Mouse (Mus musculus) erythroblast, embryonic 14.5 days (primary cell): ENCODE measurements around the gene Crp.

Experiments used
- GATA1 ChIP-seq: IDR thresholded peaks from 2 replicates; pipeline ENCODE4 v1.6.1; 2012; ENCODE audit warnings: low read length, inconsistent platforms, mixed read lengths
- TAL1 ChIP-seq: IDR thresholded peaks from 3 replicates; pipeline ENCODE4 v1.6.1; 2012; ENCODE audit warnings: low read length, inconsistent platforms, mixed read lengths

GRCm38 (mm10) chr1:172751241-172751640 is 53.4 kb downstream of the Crp start:
- TF ChIP-seq GATA1 (no peak), TAL1 (no peak)
